Mouse (Mus musculus) left cerebral cortex, postnatal 4 days (tissue): ENCODE data around the gene Itgb6. TPM values are rescaled to one million over a fixed set of nuclear protein-coding genes. Genes with fewer than 3 reads are reported as not detected.

ENCODE experiments used
- DNase-seq: peaks from one replicate; pipeline ENCODE4 v3.0.0-alpha.2; 2022
- intact Hi-C: fragments of 180-260 bp; cut with DNase I; formaldehyde crosslinking; loops from one replicate; pipeline ENCODE4 v1.15.1; 2025
- total RNA-seq, 2 experiments: library from RNA; stranded (reverse); gene quantifications; 2 replicates each; pipeline ENCODE4 v1.2.3; 2021

Itgb6 gene
- total RNA-seq, 2 experiments from 2014 or later, result not detected

- no peak for DNase-seq
- intact Hi-C loops, result no loop called here
Observed at GRCm38 (mm10) chr2:60627952-60628351, 94.5 kb downstream of the Itgb6 start.

DNA sequence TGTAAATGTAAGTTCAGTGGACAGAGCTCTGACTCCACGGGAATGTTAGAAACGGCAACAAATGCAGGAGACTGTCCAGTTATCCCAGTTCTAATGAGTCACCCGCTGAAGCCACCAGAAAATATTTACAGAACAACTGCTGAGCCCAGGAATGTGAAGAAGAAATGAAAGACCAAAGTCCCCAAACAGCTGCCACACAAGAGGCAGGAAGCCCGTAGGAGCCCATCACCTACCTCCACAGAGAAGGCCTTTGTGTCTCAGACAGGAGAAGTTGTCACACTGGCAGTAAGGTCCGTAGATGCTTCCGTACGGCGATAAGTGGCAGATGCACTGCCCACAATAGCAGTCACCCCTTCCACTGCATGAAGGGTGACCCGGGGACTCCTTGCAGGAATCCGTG, 94.9 kb downstream of the Itgb6 start:
- intact Hi-C loops, result no loop called here
- no peak for DNase-seq

DNA sequence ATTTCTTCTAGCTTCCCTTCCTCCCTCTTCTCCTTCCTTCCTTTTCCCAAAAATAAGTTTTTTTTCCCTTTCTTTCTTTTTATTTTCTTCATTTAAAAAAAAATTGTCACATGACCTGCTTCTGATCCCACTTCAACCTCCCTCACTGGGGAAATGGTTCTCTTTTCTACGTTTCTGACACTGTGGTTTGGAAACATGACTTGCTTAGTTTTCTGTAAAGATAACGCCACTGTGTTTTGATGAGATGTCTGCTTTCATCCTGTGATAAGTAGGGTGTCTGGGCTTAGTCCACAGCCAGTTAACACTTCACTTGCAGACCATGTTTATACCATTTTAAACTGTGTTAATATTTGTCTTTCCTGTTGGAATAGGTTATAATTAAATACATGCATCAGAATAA, 96.7 kb downstream of the Itgb6 start:
- intact Hi-C loops, result no loop called here
- no peak for DNase-seq

DNA sequence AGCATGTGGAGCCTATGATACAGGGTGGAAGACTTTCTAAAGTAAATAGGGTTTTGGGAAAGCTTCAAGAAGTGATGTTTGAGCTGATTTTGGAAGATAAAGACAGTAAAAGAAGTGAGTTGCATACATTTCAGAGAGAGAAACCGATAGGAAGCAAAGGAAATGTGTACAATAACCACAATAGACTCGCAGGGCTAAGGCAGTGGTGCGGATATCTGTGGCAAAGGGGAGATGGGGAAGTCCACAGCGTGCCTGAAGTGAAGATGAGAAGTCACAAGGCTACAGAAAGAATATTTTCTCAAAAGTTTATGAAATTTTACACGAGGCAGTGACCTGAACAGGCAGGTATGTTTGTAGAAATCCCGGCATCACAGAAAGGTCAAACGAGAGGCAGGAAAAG, 100.3 kb downstream of the Itgb6 start:
- intact Hi-C loops, result no loop called here

GRCm38 (mm10) chr2:60614758-60615157, 107.7 kb downstream of the Itgb6 start:
- DNase-seq, result no peak

More for the DNA sequence above, 100.3 kb downstream of the Itgb6 start:
- DNase-seq, result no peak

GRCm38 (mm10) chr2:60613857-60614228, 108.6 kb downstream of the Itgb6 start:
- intact Hi-C loops, result no loop called here
- DNase-seq, result no peak

More at GRCm38 (mm10) chr2:60614758-60615157, 107.7 kb downstream of the Itgb6 start:
- intact Hi-C loops, result no loop called here

DNA sequence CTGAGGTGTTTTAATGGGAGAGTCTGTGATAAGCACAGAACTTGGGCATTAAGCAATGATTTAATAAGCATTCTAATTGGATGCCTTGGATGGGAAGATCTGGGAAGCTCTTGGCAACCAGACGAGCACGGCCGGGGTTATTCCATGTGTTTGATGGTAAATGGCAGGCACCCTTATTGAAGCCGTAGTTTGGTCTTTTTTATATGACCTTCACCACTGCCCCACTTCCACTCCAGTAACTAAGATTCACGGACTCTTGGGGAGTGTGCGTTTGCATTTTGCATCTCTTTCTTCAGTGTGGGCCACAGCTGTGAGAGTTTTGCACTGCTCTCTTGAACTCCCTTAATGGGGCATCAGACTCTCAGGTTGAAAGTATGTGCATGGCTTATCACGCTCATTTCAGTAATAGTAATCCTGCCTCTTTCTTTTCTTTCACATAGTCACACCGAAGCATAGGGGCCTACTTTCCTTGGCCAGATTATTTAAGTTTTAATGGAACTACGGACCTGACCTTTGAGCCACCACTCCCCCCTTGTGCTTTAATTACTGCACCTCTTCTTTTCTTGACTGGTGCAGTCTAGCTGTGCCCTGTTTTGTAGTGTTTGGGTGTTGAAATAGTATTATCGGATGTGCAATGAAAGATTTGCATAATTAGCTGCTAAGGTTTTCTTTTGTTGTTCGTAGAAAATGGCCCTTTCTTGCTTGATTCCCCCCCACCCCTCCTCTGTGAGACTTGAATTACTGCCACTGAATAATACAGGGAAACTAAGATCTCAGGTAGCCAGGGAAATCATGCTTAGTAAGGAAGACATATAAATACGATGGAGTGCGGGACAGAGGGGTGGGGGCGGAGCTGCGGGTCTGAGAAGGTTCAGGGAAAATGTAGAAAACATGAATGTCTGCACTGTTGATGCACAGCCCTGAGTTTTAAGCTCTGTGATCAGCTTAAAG, 109.3 kb downstream of the Itgb6 start:
- DNase-seq, result no peak
- intact Hi-C loops, result no loop called here

- intact Hi-C loops, result no loop called here
- DNase-seq, result no peak
Observed at GRCm38 (mm10) chr2:60611622-60612021, 110.8 kb downstream of the Itgb6 start.

DNA sequence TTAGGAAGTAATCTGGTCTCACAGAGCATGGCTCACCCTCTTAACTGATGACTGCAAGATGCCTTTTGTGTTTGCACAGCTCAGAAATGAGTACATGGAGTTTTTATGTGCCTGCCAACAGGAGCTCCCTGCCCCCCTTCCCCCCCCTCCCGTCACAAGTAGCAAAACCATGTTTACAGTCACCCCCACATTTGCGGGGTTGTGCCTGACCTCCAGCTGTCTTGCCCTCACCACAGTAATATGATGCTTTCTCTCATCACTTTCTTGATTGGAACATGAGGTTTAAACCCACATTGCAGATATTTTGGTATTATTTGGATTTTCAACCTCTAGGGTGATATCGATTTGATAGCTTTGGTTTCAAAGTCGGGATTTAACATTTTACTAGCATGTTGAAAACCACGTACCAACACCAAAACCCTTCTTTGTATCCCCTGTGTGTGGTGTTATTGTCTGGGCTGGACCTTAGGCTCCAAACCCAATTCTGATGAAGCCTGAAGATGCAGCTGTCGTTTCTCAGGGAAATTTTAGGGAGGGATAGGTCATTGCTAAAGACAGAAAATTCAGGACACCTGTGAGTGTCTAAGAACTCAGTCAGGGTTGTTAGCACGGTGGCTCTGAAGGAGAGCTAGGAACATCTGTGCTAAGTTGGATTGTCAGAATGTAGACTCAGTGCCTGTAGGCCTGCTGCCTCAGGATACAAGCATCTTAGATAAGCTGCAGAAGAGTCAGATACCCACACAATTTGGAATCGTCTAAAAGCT, 112.8 kb downstream of the Itgb6 start:
- no peak for DNase-seq
- intact Hi-C loops, result no loop called here

- DNase-seq, result no peak
- intact Hi-C loops, result no loop called here
Observed at GRCm38 (mm10) chr2:60607980-60608379, 114.5 kb downstream of the Itgb6 start.

GRCm38 (mm10) chr2:60601326-60601725, 121.1 kb downstream of the Itgb6 start:
- DNase-seq, result no peak
- intact Hi-C loops, result no loop called here

DNA sequence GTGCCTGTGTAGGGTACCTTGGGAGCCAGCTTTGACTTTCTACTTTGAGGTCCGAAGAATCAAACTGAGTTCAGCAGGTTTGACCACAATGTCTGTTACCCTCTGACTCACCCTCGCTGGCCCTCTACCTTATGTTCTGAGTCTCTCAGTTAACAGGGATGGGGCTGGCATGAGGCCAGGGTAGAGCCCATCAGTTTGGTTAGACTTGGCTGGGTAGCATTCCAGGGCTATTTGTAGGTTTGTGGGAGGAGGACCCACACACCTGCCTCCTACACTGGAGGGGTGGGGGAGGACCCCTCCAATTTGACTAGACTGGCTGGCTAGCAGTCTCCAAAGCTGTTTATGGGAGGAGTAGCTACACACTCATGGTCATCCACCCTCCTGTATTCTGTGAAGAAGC, 121.6 kb downstream of the Itgb6 start:
- intact Hi-C loops, result no loop called here
- peak; percentile 10 for DNase-seq

DNA sequence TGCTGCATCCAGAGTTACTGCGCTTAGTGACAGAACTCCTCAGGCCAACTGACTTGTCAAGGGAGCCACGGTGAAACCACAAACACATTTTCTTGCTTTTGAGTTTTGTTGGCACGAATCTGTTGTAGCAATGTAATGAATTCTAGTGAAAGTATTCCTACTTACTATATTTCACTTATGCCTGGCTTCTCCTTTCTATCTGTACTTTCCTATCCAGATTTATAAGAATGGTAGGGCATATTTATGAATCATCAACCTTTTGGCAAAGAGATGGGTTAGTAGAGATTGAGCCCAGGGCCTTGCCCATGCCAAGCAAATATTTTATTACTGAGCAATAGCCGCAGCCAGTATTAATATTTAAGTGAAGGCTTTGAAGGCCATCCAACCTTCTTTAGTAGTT, 139.0 kb downstream of the Itgb6 start:
- DNase-seq, result no peak
- intact Hi-C loops, result no loop called here

- DNase-seq, result no peak
- intact Hi-C loops, result no loop called here
Observed at GRCm38 (mm10) chr2:60554561-60554960, 167.9 kb downstream of the Itgb6 start.

- intact Hi-C loops, result no loop called here
- peak; percentile 41 for DNase-seq
Observed at GRCm38 (mm10) chr2:60552902-60553682, 169.4 kb downstream of the Itgb6 start, which contains the start of gene Pla2r1. Pla2r1 (minus strand) TSS chr2:60553308.

- no peak for DNase-seq
- intact Hi-C loops, result no loop called here
Observed at GRCm38 (mm10) chr2:60552177-60552901, 170.1 kb downstream of the Itgb6 start.

GRCm38 (mm10) chr2:60551673-60552072, 170.8 kb downstream of the Itgb6 start:
- intact Hi-C loops, result no loop called here
- no peak for DNase-seq

- no peak for DNase-seq
- intact Hi-C loops, result no loop called here
Observed at GRCm38 (mm10) chr2:60550521-60550920, 171.9 kb downstream of the Itgb6 start.

- intact Hi-C loops, result no loop called here
- no peak for DNase-seq
Observed at GRCm38 (mm10) chr2:60549851-60550250, 172.6 kb downstream of the Itgb6 start.
